Mouse (Mus musculus): ENCODE measurements around the gene Aurkb.
A peak's percentile ranks its signal among the peaks of the same experiment; 100 is the strongest.

The Aurkb gene

DNA sequence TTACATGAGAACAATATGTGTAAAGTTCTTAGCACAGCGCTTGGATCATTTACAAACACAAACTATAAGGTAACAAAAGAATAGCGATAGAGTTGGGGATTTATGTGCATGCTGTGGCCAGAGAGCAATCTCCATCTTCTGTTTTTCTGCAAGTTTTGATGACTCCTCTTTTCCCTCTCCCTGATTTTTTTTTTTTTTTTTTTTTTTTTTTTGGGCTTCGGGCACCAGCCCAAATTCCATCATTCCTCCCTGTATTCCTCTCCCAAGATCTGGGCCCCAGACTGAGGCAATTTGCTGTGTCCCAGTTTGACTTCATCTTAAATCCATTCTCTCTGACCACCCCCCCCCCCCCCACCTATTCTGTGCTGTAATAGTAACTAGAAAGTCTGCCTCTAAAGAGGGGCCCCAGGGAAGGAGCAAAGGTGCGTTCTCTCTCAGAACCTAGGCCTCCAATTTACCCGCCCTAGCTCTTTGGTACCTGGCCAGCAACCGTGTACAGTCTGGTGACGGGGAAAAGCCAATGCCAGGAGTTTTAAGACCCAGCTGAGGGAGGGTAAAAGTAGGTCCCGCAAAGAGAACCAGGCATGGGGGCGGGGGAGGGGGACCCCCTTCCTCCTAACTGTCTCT lies 51.0 kb downstream of the Aurkb start:
- no peak for DNase-seq (ENCODE audit: inconsistent age in 2 of 2, low spot score in 1 of 2)

- DNase-seq (ENCODE audit: inconsistent age in 2 of 2, low spot score in 1 of 2) = peak; percentile 100
Observed at GRCm38 (mm10) chr11:69096987-69097900, 51.8 kb downstream of the Aurkb start.

- peak in 1 of 2 experiments; percentile 50 for DNase-seq (ENCODE audit: inconsistent age in 2 of 2, low spot score in 1 of 2)
Observed at GRCm38 (mm10) chr11:69098039-69098761, 52.8 kb downstream of the Aurkb start.

DNA sequence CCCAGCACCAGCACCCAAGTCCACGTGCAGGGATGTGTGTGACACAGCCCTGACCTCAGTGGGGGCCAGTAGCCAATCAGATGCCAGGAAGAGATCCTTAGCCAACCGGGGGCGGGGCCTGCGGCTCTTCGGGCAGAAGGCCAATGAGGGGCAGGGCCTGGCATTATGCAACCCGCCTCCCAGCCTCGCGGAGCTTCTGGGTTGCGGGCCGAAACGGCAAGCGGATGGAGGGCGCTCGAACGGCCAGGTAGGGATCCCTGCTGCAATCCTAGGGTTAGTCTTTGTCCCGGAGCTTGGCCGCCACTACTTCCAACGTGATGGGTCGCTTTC lies 53.3 kb downstream of the Aurkb start:
- peak; percentile 99 to 100 for DNase-seq (ENCODE audit: inconsistent age in 2 of 2, low spot score in 1 of 2)

DNA sequence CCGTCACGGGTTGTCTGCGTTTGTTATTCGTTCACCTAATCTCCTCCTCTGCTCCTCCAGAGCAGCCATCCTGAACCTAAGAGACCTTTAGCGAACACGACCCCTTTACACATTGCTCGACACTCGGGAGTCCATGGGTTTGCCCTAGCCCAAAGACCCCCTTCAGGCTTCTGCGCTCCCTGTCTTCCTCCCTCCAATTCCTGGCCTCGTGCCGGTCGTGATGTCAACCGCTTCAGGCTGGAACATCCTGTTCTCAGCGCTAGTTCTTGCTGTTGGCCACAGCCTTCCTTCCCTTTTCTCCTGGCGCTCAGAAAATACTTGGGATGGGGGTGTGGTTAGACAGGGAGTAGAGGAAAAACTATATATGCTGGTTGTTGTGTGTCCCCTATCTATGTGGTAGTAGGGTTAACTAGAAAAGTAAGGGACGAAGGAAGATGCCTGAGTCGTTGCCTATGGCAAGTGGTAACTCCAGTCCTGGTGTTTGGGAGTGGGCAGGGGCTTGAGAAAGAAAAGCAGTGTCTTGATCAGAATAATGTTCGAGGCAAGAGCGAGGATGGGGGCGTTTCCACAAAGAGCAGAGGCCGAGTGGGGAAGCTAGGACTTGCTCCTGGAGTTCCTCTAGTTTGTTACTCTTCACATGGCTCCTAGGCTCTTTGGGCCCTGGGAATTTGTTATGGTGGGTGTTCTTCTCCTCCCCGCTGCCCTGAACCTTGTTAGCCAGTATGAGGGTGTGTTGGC lies 53.9 kb downstream of the Aurkb start:
- DNase-seq (ENCODE audit: inconsistent age in 2 of 2, low spot score in 1 of 2) = peak; percentile 91 to 92

- peak; percentile 97 to 98 for DNase-seq (ENCODE audit: inconsistent age in 2 of 2, low spot score in 1 of 2)
Observed at GRCm38 (mm10) chr11:69099915-69100345, 54.5 kb downstream of the Aurkb start.

- DNase-seq (ENCODE audit: inconsistent age in 2 of 2, low spot score in 1 of 2) = peak in 1 of 2 experiments; percentile 57
Observed at GRCm38 (mm10) chr11:69100639-69101360, 55.4 kb downstream of the Aurkb start.

Data from adrenal gland, adult (tissue).